Mouse (Mus musculus) kidney, postnatal 4 days (tissue): ENCODE data around the gene Krt20.

ENCODE experiments used
- DNase-seq, 2 experiments: peaks; one replicate each; pipeline ENCODE4 v3.0.0; 2021; ENCODE audit warnings: mixed read lengths in 2 of 2

The Krt20 gene

GRCm38 (mm10) chr11:99406186-99406585 lies 31.8 kb downstream of the Krt20 start:
- DNase-seq: no peak

GRCm38 (mm10) chr11:99399956-99400549 lies 37.9 kb downstream of the Krt20 start:
- DNase-seq: no peak

- no peak for DNase-seq
Observed at GRCm38 (mm10) chr11:99398832-99399231, 39.1 kb downstream of the Krt20 start.

DNA sequence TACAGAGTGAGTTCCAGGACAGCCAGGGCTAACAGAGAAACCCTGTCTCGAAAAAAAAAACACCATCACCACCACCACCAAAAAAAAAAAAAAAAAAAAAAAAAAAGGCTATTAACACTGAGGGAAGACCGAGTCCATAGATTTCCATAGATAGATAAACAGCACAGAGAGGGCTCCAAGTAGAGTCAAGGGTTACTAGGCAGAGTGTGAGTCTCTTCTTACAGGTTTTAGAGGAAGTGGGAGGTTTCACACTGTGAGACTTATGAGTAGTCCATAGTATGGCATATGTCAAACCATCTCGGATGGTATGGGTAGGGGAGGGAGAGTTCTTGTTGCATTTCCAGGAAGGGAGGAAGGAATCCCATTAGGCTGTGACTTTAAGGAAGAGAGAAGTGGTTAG lies 39.9 kb downstream of the Krt20 start:
- no peak for DNase-seq

- DNase-seq: no peak
Observed at GRCm38 (mm10) chr11:99396661-99397060, 41.3 kb downstream of the Krt20 start.

DNA sequence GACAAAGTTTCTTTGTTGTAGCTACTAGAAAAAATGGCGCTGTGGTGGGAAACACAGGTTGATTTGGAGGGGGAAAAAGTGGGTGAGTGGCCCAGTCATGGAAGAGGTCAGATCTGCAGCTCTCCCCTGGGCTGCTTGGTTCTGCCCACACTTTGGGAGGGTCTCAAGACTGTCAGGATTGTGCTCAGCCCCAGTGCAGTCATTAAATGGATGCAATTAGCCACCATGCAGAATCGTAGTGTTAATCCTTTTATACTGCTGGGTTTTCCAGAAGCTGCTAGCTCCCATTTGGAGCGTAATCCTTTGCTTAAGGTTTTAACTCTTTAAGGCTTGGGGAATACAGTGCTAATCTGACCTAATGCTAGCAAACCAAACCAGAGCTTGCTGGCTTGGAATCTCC lies 41.9 kb downstream of the Krt20 start:
- no peak for DNase-seq

DNA sequence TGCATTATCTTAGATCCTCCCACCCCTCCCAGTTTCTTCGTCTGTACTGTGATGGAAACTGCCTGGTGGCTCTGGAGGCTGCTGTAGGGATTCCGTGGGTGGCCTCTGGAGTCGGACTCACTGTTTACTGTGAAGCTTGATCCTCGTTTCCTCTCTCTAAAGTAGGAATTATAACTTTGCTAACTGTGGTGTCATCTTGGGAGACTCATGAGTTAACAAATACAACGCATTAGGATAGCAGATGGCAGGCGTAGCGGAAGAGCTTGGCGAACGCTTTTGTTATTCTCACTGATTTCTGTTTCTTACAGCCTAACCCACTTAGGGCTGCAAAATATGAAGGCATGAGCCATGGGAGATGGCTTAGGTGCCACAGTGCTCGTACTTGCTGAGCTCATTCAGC lies 45.5 kb downstream of the Krt20 start:
- DNase-seq: no peak

GRCm38 (mm10) chr11:99391375-99391774 lies 46.6 kb downstream of the Krt20 start:
- no peak for DNase-seq

GRCm38 (mm10) chr11:99390866-99391265 lies 47.1 kb downstream of the Krt20 start:
- DNase-seq: no peak

GRCm38 (mm10) chr11:99389264-99389663 lies 48.7 kb downstream of the Krt20 start, which contains the start of gene Krt10:
Gene Krt10 (minus strand): TSS chr11:99389364.
- no peak for DNase-seq

GRCm38 (mm10) chr11:99388661-99389060 lies 49.3 kb downstream of the Krt20 start:
- DNase-seq: peak; percentile 6 to 15

- DNase-seq: peak; percentile 92 to 95
Observed at GRCm38 (mm10) chr11:99385813-99386721, 51.9 kb downstream of the Krt20 start.

GRCm38 (mm10) chr11:99379568-99379967 lies 58.4 kb downstream of the Krt20 start:
- DNase-seq: peak; percentile 82 to 83
